Mouse (Mus musculus) heart, postnatal 0 days (tissue): ENCODE data around the gene Atp6v1g2.

ENCODE experiments used
- CTCF ChIP-seq: IDR thresholded peaks from 2 replicates; pipeline ENCODE4 v1.5.1; 2016; ENCODE audit warnings: antibody characterized with exemption, control low read depth, low read depth
- EP300 ChIP-seq: IDR thresholded peaks from 2 replicates; pipeline ENCODE4 v1.6.1; 2016; ENCODE audit warnings: antibody characterized with exemption, low read depth

- TF ChIP-seq CTCF (0 out of 2 replicates have a peak, but pooled peaks have one; percentile 0), EP300 (no peak)
Measured at GRCm38 (mm10) chr17:35226561-35227046, 6.9 kb upstream of the Atp6v1g2 start.
